Mouse (Mus musculus) C2C12 (cell line): ENCODE data around the gene Grid1.

Experiments
- CTCF ChIP-seq: IDR thresholded peaks from one replicate; pipeline ENCODE4 v1.5.1; 2011; ENCODE audit not compliant: control insufficient read depth, insufficient read depth, insufficient read length
- MYOG ChIP-seq: IDR thresholded peaks from one replicate; pipeline ENCODE4 v1.6.1; 2011; ENCODE audit not compliant: control insufficient read depth, insufficient read length; ENCODE audit errors: extremely low read depth

- TF ChIP-seq CTCF, result no peak
- no peak for TF ChIP-seq MYOG
Measured at GRCm38 (mm10) chr14:35219021-35219420, 399.1 kb downstream of the Grid1 start.
